Mouse (Mus musculus) heart, embryonic 11.5 days (tissue): ENCODE results near the gene Gtf3c5. TPM values are rescaled to one million over a fixed set of nuclear protein-coding genes. Genes with fewer than 3 reads are reported as not detected.
A peak's percentile ranks its signal among the peaks of the same experiment; 100 is the strongest.

Experiments
- ATAC-seq: fragments of 200-750 bp; cut with Nextera tagmentation; replicated peaks from 2 replicates; pipeline ENCODE4 v1.8.0; 2017; ENCODE audit warnings: moderate library complexity; ENCODE audit not compliant: insufficient number of reproducible peaks, low FRiP score, low TSS enrichment
- H3K27ac ChIP-seq: fragments of 300-500 bp; sonication (generic); 2 replicates; pipeline ENCODE4 v1.5.1; 2014; ENCODE audit warnings: mild to moderate bottlenecking, low read depth, low read length
- H3K27me3 ChIP-seq: fragments of 300-500 bp; sonication (generic); 2 replicates; pipeline ENCODE4 v1.6.1; 2014; ENCODE audit warnings: mild to moderate bottlenecking, low read length, mixed read lengths; ENCODE audit not compliant: control insufficient read depth, insufficient read depth
- H3K36me3 ChIP-seq: fragments of 300-500 bp; sonication (generic); 2 replicates; pipeline ENCODE4 v1.6.1; 2014; ENCODE audit warnings: mild to moderate bottlenecking, low read length, moderate library complexity, mixed read lengths; ENCODE audit not compliant: control insufficient read depth, insufficient read depth
- H3K4me1 ChIP-seq: fragments of 300-500 bp; sonication (generic); 2 replicates; pipeline ENCODE4 v1.6.1; 2014; ENCODE audit warnings: low read length; ENCODE audit not compliant: control insufficient read depth, insufficient read depth
- H3K4me2 ChIP-seq: fragments of 300-500 bp; sonication (generic); 2 replicates; pipeline ENCODE4 v1.6.1; 2014; ENCODE audit warnings: mild to moderate bottlenecking, moderate library complexity
- H3K4me3 ChIP-seq: fragments of 300-500 bp; sonication (generic); 2 replicates; pipeline ENCODE4 v1.5.1; 2014; ENCODE audit warnings: low read depth, low read length
- H3K9ac ChIP-seq: fragments of 300-500 bp; sonication (generic); 2 replicates; pipeline ENCODE4 v1.6.1; 2014; ENCODE audit warnings: mild to moderate bottlenecking, low read depth, low read length, moderate library complexity
- H3K9me3 ChIP-seq: fragments of 300-500 bp; sonication (generic); replicated peaks from 2 replicates; pipeline ENCODE4 v1.6.1; 2016; ENCODE audit warnings: low read length; ENCODE audit not compliant: control insufficient read depth
- WGBS: fragments of 180-500 bp; shearing (Covaris S2); extraction: QIAGEN DNeasy Blood & Tissue Kit; methylation state at CpG from one replicate; pipeline ENCODE4 v1.1.7; 2014; ENCODE audit not compliant: insufficient replicate concordance; 5-methylcytosine and 5-hydroxymethylcytosine counted together
- polyA plus RNA-seq: library from polyadenylated mRNA; unstranded; fragments of >200 nt; fragmentation: Nextera tagmentation; extraction: Ambion mirVana; gene quantifications from 2 replicates; pipeline ENCODE4 v1.2.1, GENCODE M21; 2014

The Gtf3c5 gene
- polyA plus RNA-seq, 1 experiment from 2014 or later = 22.5 TPM

- H3K9me3 ChIP-seq = no peaks in the 10 kb centered on the region
- WGBS = 8% methylated on average over 15 of the region's 15 CpGs
- H3K4me2 ChIP-seq = peak overlapping the region; percentile 31; the same call in 1 of the 2 replicates
- peaks cover 3% of the 10 kb centered on the region; the same call in 1 of the 2 replicates for H3K4me1 ChIP-seq
- H3K27me3 ChIP-seq = peaks cover 3% of the 10 kb centered on the region; the same call in 1 of the 2 replicates
- H3K9ac ChIP-seq = no peak overlapping the region
- no peaks in the 10 kb centered on the region for H3K36me3 ChIP-seq
- no peak for ATAC-seq
- H3K27ac ChIP-seq = no peak overlapping the region
- no peak overlapping the region for H3K4me3 ChIP-seq
Measured at GRCm38 (mm10) chr2:28592809-28593208, 9.3 kb upstream of the Gtf3c5 start.

- Histone ChIP-seq H3K27me3 (peaks cover 3% of the 10 kb centered on the region; the same call in 1 of the 2 replicates), H3K4me3 (no peak overlapping the region), H3K9ac (no peak overlapping the region), H3K4me1 (no peaks in the 10 kb centered on the region), H3K9me3 (no peaks in the 10 kb centered on the region), H3K4me2 (no peak overlapping the region), H3K36me3 (no peaks in the 10 kb centered on the region), H3K27ac (no peak overlapping the region)
- ATAC-seq = no peak
- WGBS = 70% methylated on average over 2 of the region's 2 CpGs
Measured at GRCm38 (mm10) chr2:28591479-28591878, 7.9 kb upstream of the Gtf3c5 start.

- no peak overlapping the region for H3K27ac ChIP-seq
- H3K4me3 ChIP-seq = no peak overlapping the region
- H3K9ac ChIP-seq = no peak overlapping the region
- 0 out of 2 replicates have a peak, but pooled peaks cover 1% of the 10 kb centered on the region for H3K4me1 ChIP-seq
- no peak for ATAC-seq
- H3K27me3 ChIP-seq = peaks cover 3% of the 10 kb centered on the region; the same call in 1 of the 2 replicates
- 41% methylated on average over 1 of the region's 1 CpGs for WGBS
- H3K36me3 ChIP-seq = no peaks in the 10 kb centered on the region
- no peaks in the 10 kb centered on the region for H3K9me3 ChIP-seq
- no peak overlapping the region for H3K4me2 ChIP-seq
Measured at GRCm38 (mm10) chr2:28588574-28588973, 5.0 kb upstream of the Gtf3c5 start.

- ATAC-seq = no peak
- no peak overlapping the region for H3K27ac ChIP-seq
- no peaks in the 10 kb centered on the region for H3K36me3 ChIP-seq
- H3K4me2 ChIP-seq = no peak overlapping the region
- no peak overlapping the region for H3K4me3 ChIP-seq
- H3K9me3 ChIP-seq = no peaks in the 10 kb centered on the region
- WGBS = 53% methylated on average over 2 of the region's 2 CpGs
- H3K9ac ChIP-seq = no peak overlapping the region
- H3K4me1 ChIP-seq = 0 out of 2 replicates have a peak, but pooled peaks cover 4% of the 10 kb centered on the region
- no peaks in the 10 kb centered on the region for H3K27me3 ChIP-seq
Measured at GRCm38 (mm10) chr2:28585730-28586129, 2.2 kb upstream of the Gtf3c5 start.

- H3K9me3 ChIP-seq = no peaks in the 10 kb centered on the region
- H3K36me3 ChIP-seq = no peaks in the 10 kb centered on the region
- no peak overlapping the region for H3K9ac ChIP-seq
- WGBS = 18% methylated on average over 6 of the region's 6 CpGs
- ATAC-seq = no peak
- H3K4me2 ChIP-seq = no peak overlapping the region
- H3K27me3 ChIP-seq = no peaks in the 10 kb centered on the region
- no peak overlapping the region for H3K27ac ChIP-seq
- H3K4me3 ChIP-seq = no peak overlapping the region
- H3K4me1 ChIP-seq = 0 out of 2 replicates have a peak, but pooled peaks cover 4% of the 10 kb centered on the region
Measured at GRCm38 (mm10) chr2:28585043-28585571, 1.6 kb upstream of the Gtf3c5 start.

GRCm38 (mm10) chr2:28582647-28583353 is 751 bp downstream of the Gtf3c5 start:
- Histone ChIP-seq H3K4me1 (0 out of 2 replicates have a peak, but pooled peaks cover 4% of the 10 kb centered on the region), H3K27me3 (no peaks in the 10 kb centered on the region), H3K27ac (peak overlapping the region; percentile 41), H3K4me2 (peak overlapping the region; percentile 71), H3K9me3 (no peaks in the 10 kb centered on the region), H3K4me3 (peak overlapping the region; percentile 77), H3K9ac (peak overlapping the region; percentile 80), H3K36me3 (peaks cover 7% of the 10 kb centered on the region)
- under 1% methylated on average over 56 of the region's 56 CpGs for WGBS
- peak; percentile 76 for ATAC-seq

GRCm38 (mm10) chr2:28578003-28578402 is 5.5 kb downstream of the Gtf3c5 start:
- Histone ChIP-seq H3K4me3 (no peak overlapping the region), H3K9ac (no peak overlapping the region), H3K36me3 (peaks cover 26% of the 10 kb centered on the region), H3K4me1 (no peaks in the 10 kb centered on the region), H3K9me3 (no peaks in the 10 kb centered on the region), H3K27me3 (no peaks in the 10 kb centered on the region), H3K4me2 (no peak overlapping the region), H3K27ac (no peak overlapping the region)
- no peak for ATAC-seq
- 68% methylated on average over 5 of the region's 5 CpGs for WGBS

GRCm38 (mm10) chr2:28576815-28577214 is 6.7 kb downstream of the Gtf3c5 start:
- Histone ChIP-seq H3K9ac (no peak overlapping the region), H3K27me3 (no peaks in the 10 kb centered on the region), H3K4me2 (no peak overlapping the region), H3K9me3 (no peaks in the 10 kb centered on the region), H3K27ac (no peak overlapping the region), H3K4me1 (no peaks in the 10 kb centered on the region), H3K36me3 (peaks cover 28% of the 10 kb centered on the region), H3K4me3 (no peak overlapping the region)
- WGBS = 88% methylated on average over 3 of the region's 3 CpGs
- no peak for ATAC-seq
